In the genomic region with DNA sequence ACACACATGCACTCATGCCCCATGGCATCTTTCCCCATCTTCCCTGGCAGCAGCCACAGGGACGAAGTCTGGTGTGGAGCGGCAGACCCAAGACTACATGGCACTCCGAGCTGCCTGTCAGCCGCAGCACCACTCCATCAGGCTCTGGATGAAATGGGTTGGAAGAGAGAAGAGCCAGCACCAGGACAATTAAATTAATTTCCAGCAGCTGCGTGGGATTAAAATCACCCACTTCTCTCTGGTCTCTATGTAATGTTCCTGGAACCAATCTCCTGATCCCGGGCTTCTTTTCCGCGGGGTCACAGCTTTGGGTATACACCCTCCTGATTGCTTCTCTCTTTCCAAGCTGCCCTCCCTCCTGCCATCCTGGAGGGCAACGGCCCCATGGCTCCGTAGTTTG, we compare ENCODE assay signal across 28 mouse cellular contexts. TPM values are rescaled to one million over a fixed set of nuclear protein-coding genes. Genes with fewer than 3 reads are reported as not detected.
DNase-seq lines count a peak whose midpoint lies in the region; ATAC-seq and TF ChIP-seq lines count a peak whose summit lies in the region.
"Had no signal": no experiment of that assay in that cellular context is flagged by ENCODE, and none has a peak within 500 bp of the region (broad histone marks: within the 10 kb centered on the region; RNA-seq: fewer than 3 reads in every experiment).

No protein-coding gene starts in this region.

- 67% methylated on average over 10 of the region's 10 CpGs for WGBS in lung, postnatal 0 days
- WGBS in kidney, embryonic 14.5 days: 90% methylated on average over 10 of the region's 10 CpGs
- WGBS in intestine, embryonic 15.5 days: 86% methylated on average over 10 of the region's 10 CpGs

- H3K27me3 ChIP-seq in lung, postnatal 0 days (replicated peaks; ENCODE audit: insufficient read depth, low read length): no peaks in the 10 kb centered on the region
- H3K27me3 ChIP-seq in kidney, embryonic 14.5 days (ENCODE audit: control insufficient read depth, insufficient read depth, low read length): no peaks in the 10 kb centered on the region
- H3K27me3 ChIP-seq in intestine, embryonic 15.5 days (replicated peaks): no peaks in the 10 kb centered on the region
- H3K27me3 ChIP-seq: embryonic facial prominence, embryonic 12.5 days; hindbrain, embryonic 13.5 days had no signal

- no peaks in the 10 kb centered on the region for H3K36me3 ChIP-seq in lung, postnatal 0 days (ENCODE audit: insufficient read depth, low read length)
- no peaks in the 10 kb centered on the region for H3K36me3 ChIP-seq in kidney, embryonic 14.5 days (ENCODE audit: control insufficient read depth, insufficient read depth, low read length)
- no peaks in the 10 kb centered on the region for H3K36me3 ChIP-seq in intestine, embryonic 15.5 days
- H3K36me3 ChIP-seq: embryonic facial prominence, embryonic 12.5 days; embryonic facial prominence, embryonic 15.5 days; heart, embryonic 12.5 days; heart, embryonic 15.5 days; hindbrain, embryonic 10.5 days; hindbrain, embryonic 13.5 days had no signal

- no peak overlapping the region for H3K27ac ChIP-seq in lung, postnatal 0 days (ENCODE audit: low read length)
- H3K27ac ChIP-seq in kidney, embryonic 14.5 days (ENCODE audit: low read depth, low read length): no peak overlapping the region
- H3K27ac ChIP-seq in intestine, embryonic 15.5 days: no peak overlapping the region
- H3K27ac ChIP-seq: embryonic facial prominence, embryonic 12.5 days; embryonic facial prominence, embryonic 15.5 days; heart, embryonic 15.5 days; hindbrain, embryonic 10.5 days; hindbrain, embryonic 13.5 days had no signal

- no peak overlapping the region for H3K4me3 ChIP-seq in lung, postnatal 0 days (ENCODE audit: low read depth, low read length)
- H3K4me3 ChIP-seq in kidney, embryonic 14.5 days (ENCODE audit: low read length): no peak overlapping the region
- no peak overlapping the region for H3K4me3 ChIP-seq in intestine, embryonic 15.5 days (replicated peaks)
- H3K4me3 ChIP-seq: embryonic facial prominence, embryonic 12.5 days; embryonic facial prominence, embryonic 15.5 days; heart, embryonic 12.5 days; heart, embryonic 15.5 days; hindbrain, embryonic 10.5 days; hindbrain, embryonic 13.5 days had no signal

- H3K4me1 ChIP-seq in lung, postnatal 0 days (ENCODE audit: insufficient read depth, low read depth, low read length): 0 out of 2 replicates have a peak, but pooled peaks cover 5% of the 10 kb centered on the region
- H3K4me1 ChIP-seq in kidney, embryonic 14.5 days (ENCODE audit: control insufficient read depth, insufficient read depth, low read length): no peaks in the 10 kb centered on the region
- no peaks in the 10 kb centered on the region for H3K4me1 ChIP-seq in intestine, embryonic 15.5 days (replicated peaks)
- H3K4me1 ChIP-seq: embryonic facial prominence, embryonic 12.5 days; heart, embryonic 12.5 days; heart, embryonic 15.5 days had no signal

- ATAC-seq in lung, postnatal 0 days: peak; percentile 20; the same call in 1 of the 2 replicates
- ATAC-seq in kidney, embryonic 14.5 days (ENCODE audit: low FRiP score, low TSS enrichment): no peak
- ATAC-seq in intestine, embryonic 15.5 days: no peak
- ATAC-seq: CD4-positive, CD25-positive, alpha-beta regulatory T cell, adult 4 months; forebrain, embryonic 14.5 days; forebrain, postnatal 0 days had no signal

- no peak overlapping the region for H3K9ac ChIP-seq in lung, postnatal 0 days (replicated peaks; ENCODE audit: low read depth)
- H3K9ac ChIP-seq in kidney, embryonic 14.5 days (ENCODE audit: low read depth, low read length): no peak overlapping the region
- H3K9ac ChIP-seq in intestine, embryonic 15.5 days: no peak overlapping the region
- H3K9ac ChIP-seq: embryonic facial prominence, embryonic 12.5 days; embryonic facial prominence, embryonic 15.5 days; forebrain, postnatal 0 days; heart, embryonic 12.5 days; heart, embryonic 15.5 days; hindbrain, embryonic 13.5 days had no signal

- DNase-seq in layer of hippocampus, adult 9-11 months: peak; percentile 24
- no peak for DNase-seq in layer of hippocampus, adult 9-10 months (ENCODE audit: low spot score)
- DNase-seq in lung, postnatal 0 days (ENCODE audit: low spot score): peak; percentile 49
- DNase-seq in lung, postnatal 14 days: peak; percentile 46
- DNase-seq in lung, postnatal 4 days: peak; percentile 19 to 69
- DNase-seq: adrenal gland, adult 2 months; adrenal gland, postnatal 14 days; cerebellum, adult 11 months; cerebellum, adult 2 months; cerebellum, adult 9-11 months; cerebellum, postnatal 25 days; forebrain, postnatal 0 days; gastrocnemius, postnatal 25 days; heart, adult 18-20 months; heart, postnatal 10 days; heart, postnatal 36 days had no signal

- H3K4me2 ChIP-seq in lung, postnatal 0 days (replicated peaks; ENCODE audit: low read depth, low read length): no peak overlapping the region
- H3K4me2 ChIP-seq in kidney, embryonic 14.5 days (replicated peaks; ENCODE audit: low read depth, low read length): no peak overlapping the region
- no peak overlapping the region for H3K4me2 ChIP-seq in intestine, embryonic 15.5 days (replicated peaks)
- H3K4me2 ChIP-seq: embryonic facial prominence, embryonic 12.5 days; embryonic facial prominence, embryonic 15.5 days; heart, embryonic 12.5 days; heart, embryonic 15.5 days; hindbrain, embryonic 13.5 days had no signal

- no peak for TF ChIP-seq CTCF in lung, postnatal 0 days (IDR thresholded peaks at IDR 0.05)

- TF ChIP-seq EP300 in lung, postnatal 0 days (IDR thresholded peaks at IDR 0.05): no peak

- no peaks in the 10 kb centered on the region for H3K9me3 ChIP-seq in lung, postnatal 0 days (ENCODE audit: low read length)
- H3K9me3 ChIP-seq in kidney, embryonic 14.5 days (ENCODE audit: control insufficient read depth, low read length): no peaks in the 10 kb centered on the region
- H3K9me3 ChIP-seq in intestine, embryonic 15.5 days: no peaks in the 10 kb centered on the region
- H3K9me3 ChIP-seq: embryonic facial prominence, embryonic 12.5 days; embryonic facial prominence, embryonic 15.5 days; heart, embryonic 12.5 days; heart, embryonic 15.5 days; hindbrain, embryonic 10.5 days; hindbrain, embryonic 13.5 days had no signal

RNA-seq across cellular contexts. Expression of a gene that starts 25.5 kb away (rescaled TPM):
- polyA plus RNA-seq in lung, postnatal 0 days (2015; fragmentation: Nextera tagmentation; extraction: Ambion mirVana): 3.9 and 19.7 TPM in 2 replicates
- polyA plus RNA-seq in kidney, embryonic 14.5 days (2014; fragmentation: Nextera tagmentation; extraction: Ambion mirVana): 0.49 and 1.5 TPM in 2 replicates
- 2.0 and 2.4 TPM in 2 replicates for polyA plus RNA-seq in intestine, embryonic 15.5 days (2015; fragmentation: Nextera tagmentation; extraction: Ambion mirVana)
- polyA plus RNA-seq: C2C12; CD4-positive, CD25-positive, alpha-beta regulatory T cell, adult 4 months had no signal

RNA-seq across cellular contexts. Expression of a gene that starts 49.4 kb away (rescaled TPM):
- polyA plus RNA-seq in lung, postnatal 0 days (2015; fragmentation: Nextera tagmentation; extraction: Ambion mirVana): 0.07 and 0.11 TPM in 2 replicates
- 0.45 and 0.54 TPM in 2 replicates for polyA plus RNA-seq in kidney, embryonic 14.5 days (2014; fragmentation: Nextera tagmentation; extraction: Ambion mirVana)
- 3.0 and 4.1 TPM in 2 replicates for polyA plus RNA-seq in intestine, embryonic 15.5 days (2015; fragmentation: Nextera tagmentation; extraction: Ambion mirVana)
- polyA plus RNA-seq: C2C12; CD4-positive, CD25-positive, alpha-beta regulatory T cell, adult 4 months; gonadal fat pad, adult 2 months had no signal
